Mouse (Mus musculus) c-Kit-positive CD71-negative TER-119-negative erythroid progenitor cells, embryonic 14.5 days (primary cell): ENCODE measurements around the gene Slc22a7.

Experiments
- DNase-seq: peaks from one replicate; pipeline ENCODE4 v3.0.0-alpha.2; 2013; ENCODE audit warnings: low read depth

Slc22a7 gene

GRCm38 (mm10) chr17:46436672-46437366 lies 1.4 kb downstream of the Slc22a7 start:
- DNase-seq, result no peak

- no peak for DNase-seq
Measured at GRCm38 (mm10) chr17:46433627-46434026, 4.6 kb downstream of the Slc22a7 start.

- DNase-seq, result no peak
Measured at GRCm38 (mm10) chr17:46428761-46429414, 9.4 kb downstream of the Slc22a7 start, which contains the start of gene Crip3. TSS of gene Crip3 (plus strand) at chr17:46428926.

- no peak for DNase-seq
Measured at GRCm38 (mm10) chr17:46426496-46426895, 11.8 kb downstream of the Slc22a7 start.

GRCm38 (mm10) chr17:46419717-46420116 lies 18.5 kb downstream of the Slc22a7 start:
- DNase-seq, result no peak

- no peak for DNase-seq
Measured at GRCm38 (mm10) chr17:46418628-46419027, 19.6 kb downstream of the Slc22a7 start.

- no peak for DNase-seq
Measured at GRCm38 (mm10) chr17:46408478-46408877, 29.8 kb downstream of the Slc22a7 start.

GRCm38 (mm10) chr17:46394631-46395030 lies 43.6 kb downstream of the Slc22a7 start:
- DNase-seq, result no peak

GRCm38 (mm10) chr17:46393012-46393411 lies 45.2 kb downstream of the Slc22a7 start:
- DNase-seq, result no peak

- no peak for DNase-seq
Measured at GRCm38 (mm10) chr17:46388200-46388599, 50.1 kb downstream of the Slc22a7 start.

- no peak for DNase-seq
Measured at GRCm38 (mm10) chr17:46384061-46384801, 54.0 kb downstream of the Slc22a7 start.

GRCm38 (mm10) chr17:46383294-46384060 lies 54.8 kb downstream of the Slc22a7 start, which contains the start of gene Zfp318:
TSS of gene Zfp318 (plus strand) at chr17:46383731.
- peak; percentile 91 for DNase-seq
